Mouse (Mus musculus) cerebellum, adult 2 months (tissue): ENCODE measurements at regions not wholly inside any gene's neighbourhood (a gene's known extent, or its start where the extent isn't known, plus 50 kb on each side); places are given as distances from the start of the nearest gene placed in this dataset.

Source experiments
- CTCF ChIP-seq: fragments of 200-500 bp; IDR thresholded peaks from 2 replicates; pipeline ENCODE4 v1.5.1; 2011; ENCODE audit warnings: low read depth, mild to moderate bottlenecking, control low read depth, low read length, moderate library complexity, borderline replicate concordance; ENCODE audit not compliant: insufficient read depth
- POLR2A ChIP-seq: fragments of 200-500 bp; IDR thresholded peaks from 2 replicates; pipeline ENCODE4 v1.6.1; 2011; ENCODE audit warnings: low read length, control low read depth, borderline replicate concordance; ENCODE audit not compliant: insufficient read depth

DNA sequence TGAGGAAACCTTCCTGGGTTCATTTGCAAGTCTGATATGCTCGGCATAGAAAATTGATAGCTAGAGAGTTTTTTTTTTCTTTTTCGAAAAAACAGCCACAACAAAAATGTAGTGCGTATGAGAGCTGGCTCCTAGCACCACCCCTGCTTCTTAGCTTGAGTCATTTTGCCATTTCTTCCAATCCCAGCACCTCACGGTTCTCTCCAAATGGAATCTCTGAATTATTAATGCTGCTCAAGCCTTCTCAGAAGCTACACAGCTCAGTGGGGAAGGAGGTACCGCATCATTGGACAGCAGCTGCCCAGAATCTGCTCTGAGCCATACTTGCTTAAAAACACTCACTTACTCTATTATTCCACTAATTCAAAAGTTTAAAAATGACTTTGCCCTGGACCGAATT is 393.6 kb downstream of the Plekhb2 start:
- no peak for TF ChIP-seq POLR2A
- no peak for TF ChIP-seq CTCF
